Mouse (Mus musculus) lung, adult 10 weeks (tissue): ENCODE data around the gene Rxrb. TPM values are rescaled to one million over a fixed set of nuclear protein-coding genes. Genes with fewer than 3 reads are reported as not detected.

ENCODE experiments used
- polyA plus RNA-seq: library from polyadenylated mRNA; stranded (reverse); fragments of 350-450 nt; fragmentation: Illumina TruSeq; extraction: RNeasy Lipid Tissue Mini Kit (QIAGEN cat#74804); gene quantifications from one replicate; pipeline ENCODE4 v1.2.3, GENCODE M21; 2014; ENCODE audit warnings: low read depth, low replicate concordance; ENCODE audit not compliant: insufficient read depth

Gene Rxrb
- 33.6 TPM for polyA plus RNA-seq

GRCm38 (mm10) chr17:34031465-34032173, at the start of gene Rxrb, which contains the start of gene Slc39a7:
Gene Rxrb (plus strand): TSS chr17:34031812.
Gene Slc39a7 (minus strand): TSS chr17:34031682.

GRCm38 (mm10) chr17:34000150-34000537, 31.5 kb upstream of the Rxrb start, which contains the start of gene H2-K1:
Gene H2-K1 (minus strand): TSS chr17:34000347.

GRCm38 (mm10) chr17:34024317-34024821, 7.2 kb upstream of the Rxrb start, which contains the start of gene Ring1:
Gene Ring1 (minus strand): TSS chr17:34024680.

GRCm38 (mm10) chr17:34027656-34028223, 3.9 kb upstream of the Rxrb start, which contains the start of gene H2-Ke6:
Gene H2-Ke6 (minus strand): TSS chr17:34028060.

GRCm38 (mm10) chr17:34038878-34039561, 7.4 kb downstream of the Rxrb start, which contains the start of gene Col11a2:
Gene Col11a2 (plus strand): TSS chr17:34039437.

Other genes starting within 250 kb of the Rxrb start
- gene Angptl4, start 250.0 kb upstream of the Rxrb start, polyA plus RNA-seq, result 61.5 TPM
- 178 TPM for gene Kank3, start 221.3 kb upstream of the Rxrb start, polyA plus RNA-seq
- 1,820 TPM for gene Rps28, start 207.2 kb upstream of the Rxrb start, polyA plus RNA-seq
- 520 TPM for gene Ndufa7, start 207.2 kb upstream of the Rxrb start, polyA plus RNA-seq
- 20.1 TPM for gene Cd320, start 188.7 kb upstream of the Rxrb start, polyA plus RNA-seq
- gene Gm7029, start 158.0 kb upstream of the Rxrb start, polyA plus RNA-seq, result not detected
- gene Kifc1, start 141.2 kb upstream of the Rxrb start, polyA plus RNA-seq, result 0.86 TPM
- gene Platr17, start 126.7 kb upstream of the Rxrb start, polyA plus RNA-seq, result 1.2 TPM
- gene Daxx, start 122.4 kb upstream of the Rxrb start, polyA plus RNA-seq, result 19.4 TPM
- gene Tapbp, start 115.9 kb upstream of the Rxrb start, polyA plus RNA-seq, result 126 TPM
- gene Zbtb22, start 115.9 kb upstream of the Rxrb start, polyA plus RNA-seq, result 18.1 TPM
- gene Rgl2, start 102.3 kb upstream of the Rxrb start, polyA plus RNA-seq, result 38.7 TPM
- 90.6 TPM for gene Pfdn6, start 91.5 kb upstream of the Rxrb start, polyA plus RNA-seq
- gene Wdr46, start 91.2 kb upstream of the Rxrb start, polyA plus RNA-seq, result 8.3 TPM
- 5.8 TPM for gene B3galt4, start 80.3 kb upstream of the Rxrb start, polyA plus RNA-seq
- 16.3 TPM for gene Vps52, start 76.0 kb upstream of the Rxrb start, polyA plus RNA-seq
- gene Rps18, start 75.8 kb upstream of the Rxrb start, polyA plus RNA-seq, result 2,519 TPM
- gene H2-K1, start 31.5 kb upstream of the Rxrb start, polyA plus RNA-seq, result 1,531 TPM
- gene Ring1, start 7.1 kb upstream of the Rxrb start, polyA plus RNA-seq, result 21.8 TPM
- gene H2-Ke6, start 3.8 kb upstream of the Rxrb start, polyA plus RNA-seq, result 90.2 TPM
- 95.6 TPM for gene Slc39a7, start 130 bp upstream of the Rxrb start, polyA plus RNA-seq
- gene Col11a2, start 7.6 kb downstream of the Rxrb start, polyA plus RNA-seq, result 1.1 TPM
- 12.5 TPM for gene H2-Oa, start 60.5 kb downstream of the Rxrb start, polyA plus RNA-seq
- gene H2-DMa, start 87.7 kb downstream of the Rxrb start, polyA plus RNA-seq, result 75.7 TPM
- gene Brd2, start 90.8 kb downstream of the Rxrb start, polyA plus RNA-seq, result 94.4 TPM
- 35.5 TPM for gene H2-DMb2, start 111.5 kb downstream of the Rxrb start, polyA plus RNA-seq
- 64.1 TPM for gene H2-DMb1, start 121.3 kb downstream of the Rxrb start, polyA plus RNA-seq
- 21.5 TPM for gene Tap1, start 155.7 kb downstream of the Rxrb start, polyA plus RNA-seq
- gene Psmb9, start 156.0 kb downstream of the Rxrb start, polyA plus RNA-seq, result 59.9 TPM
- gene Psmb8, start 165.9 kb downstream of the Rxrb start, polyA plus RNA-seq, result 140 TPM
- 47.7 TPM for gene Tap2, start 171.7 kb downstream of the Rxrb start, polyA plus RNA-seq
- gene H2-Ob, start 207.1 kb downstream of the Rxrb start, polyA plus RNA-seq, result 28.6 TPM
- gene H2-Ab1, start 225.9 kb downstream of the Rxrb start, polyA plus RNA-seq, result 553 TPM